Mouse (Mus musculus) midbrain, embryonic 12.5 days (tissue): ENCODE results near the gene Gm20388. TPM values are rescaled to one million over a fixed set of nuclear protein-coding genes. Genes with fewer than 3 reads are reported as not detected.

Source experiments
- ATAC-seq: fragments of 200-750 bp; cut with Nextera tagmentation; 2 replicates; pipeline ENCODE4 v1.8.0; 2017; ENCODE audit warnings: low read depth, moderate TSS enrichment, moderate library complexity; ENCODE audit not compliant: low FRiP score
- H3K27ac ChIP-seq: fragments of 300-500 bp; sonication (generic); replicated peaks from 2 replicates; pipeline ENCODE4 v1.5.1; 2016; ENCODE audit warnings: mild to moderate bottlenecking
- H3K27me3 ChIP-seq: fragments of 300-500 bp; sonication (generic); 2 replicates; pipeline ENCODE4 v1.6.1; 2016; ENCODE audit warnings: mild to moderate bottlenecking
- H3K36me3 ChIP-seq: fragments of 300-500 bp; sonication (generic); 2 replicates; pipeline ENCODE4 v1.6.1; 2016
- H3K4me1 ChIP-seq: fragments of 300-500 bp; sonication (generic); 2 replicates; pipeline ENCODE4 v1.6.1; 2016
- H3K4me2 ChIP-seq: fragments of 300-500 bp; sonication (generic); replicated peaks from 2 replicates; pipeline ENCODE4 v1.6.1; 2016; ENCODE audit warnings: mild to moderate bottlenecking, moderate library complexity
- H3K4me3 ChIP-seq: fragments of 300-500 bp; sonication (generic); 2 replicates; pipeline ENCODE4 v1.5.1; 2016; ENCODE audit warnings: mild to moderate bottlenecking
- H3K9ac ChIP-seq: fragments of 300-500 bp; sonication (generic); replicated peaks from 2 replicates; pipeline ENCODE4 v1.6.1; 2016; ENCODE audit warnings: mild to moderate bottlenecking, moderate library complexity
- H3K9me3 ChIP-seq: fragments of 300-500 bp; sonication (generic); 2 replicates; pipeline ENCODE4 v1.6.1; 2016; ENCODE audit warnings: mild to moderate bottlenecking
- WGBS: fragments of 180-500 bp; shearing (Covaris S2); methylation state at CpG from one replicate; pipeline ENCODE4 v1.1.7; 2016; 5-methylcytosine and 5-hydroxymethylcytosine counted together
- polyA plus RNA-seq: library from polyadenylated mRNA; unstranded; fragments of >200 nt; fragmentation: Nextera tagmentation; extraction: Ambion mirVana; gene quantifications from 2 replicates; pipeline ENCODE4 v1.2.1, GENCODE M21; 2016

Gm20388 gene
- polyA plus RNA-seq, 1 experiment from 2014 or later, result not detected

GRCm38 (mm10) chr8:121293418-121293817, 1382.8 kb downstream of the Gm20388 start:
- Histone ChIP-seq H3K4me1 (peaks cover 35% of the 10 kb centered on the region), H3K27me3 (peaks cover 9% of the 10 kb centered on the region; the same call in 1 of the 2 replicates), H3K36me3 (no peaks in the 10 kb centered on the region), H3K4me2 (no peak overlapping the region), H3K27ac (0 out of 2 replicates have a peak overlapping the region, but pooled peaks have one; percentile 63), H3K9me3 (no peaks in the 10 kb centered on the region), H3K9ac (no peak overlapping the region), H3K4me3 (no peak overlapping the region)
- WGBS, result 83% methylated on average over 10 of the region's 10 CpGs
- ATAC-seq, result no peak

- peak overlapping the region; percentile 63 for H3K27ac ChIP-seq
- H3K36me3 ChIP-seq, result no peaks in the 10 kb centered on the region
- H3K4me1 ChIP-seq, result peaks cover 35% of the 10 kb centered on the region
- no peak overlapping the region for H3K4me3 ChIP-seq
- no peaks in the 10 kb centered on the region for H3K9me3 ChIP-seq
- no peak overlapping the region for H3K9ac ChIP-seq
- peak; percentile 71 for ATAC-seq
- peaks cover 15% of the 10 kb centered on the region; the same call in 1 of the 2 replicates for H3K27me3 ChIP-seq
- H3K4me2 ChIP-seq, result peak overlapping the region; percentile 4; the same call in 1 of the 2 replicates
- WGBS, result 29% methylated on average over 28 of the region's 29 CpGs
Measured at GRCm38 (mm10) chr8:121294234-121295108, 1383.8 kb downstream of the Gm20388 start.

GRCm38 (mm10) chr8:121296082-121296481, 1385.4 kb downstream of the Gm20388 start:
- no peak overlapping the region for H3K9ac ChIP-seq
- peaks cover 22% of the 10 kb centered on the region; the same call in 1 of the 2 replicates for H3K27me3 ChIP-seq
- peak overlapping the region; percentile 35 for H3K27ac ChIP-seq
- H3K4me1 ChIP-seq, result peaks cover 33% of the 10 kb centered on the region
- ATAC-seq, result no peak
- no peak overlapping the region for H3K4me2 ChIP-seq
- no peak overlapping the region for H3K4me3 ChIP-seq
- no peaks in the 10 kb centered on the region for H3K36me3 ChIP-seq
- H3K9me3 ChIP-seq, result no peaks in the 10 kb centered on the region
- 77% methylated on average over 7 of the region's 7 CpGs for WGBS

GRCm38 (mm10) chr8:121296597-121296996, 1386.0 kb downstream of the Gm20388 start:
- H3K27me3 ChIP-seq, result peaks cover 22% of the 10 kb centered on the region; the same call in 1 of the 2 replicates
- H3K9me3 ChIP-seq, result no peaks in the 10 kb centered on the region
- no peaks in the 10 kb centered on the region for H3K36me3 ChIP-seq
- H3K4me2 ChIP-seq, result no peak overlapping the region
- WGBS, result 34% methylated on average over 5 of the region's 5 CpGs
- peak overlapping the region; percentile 35 for H3K27ac ChIP-seq
- peaks cover 39% of the 10 kb centered on the region for H3K4me1 ChIP-seq
- H3K9ac ChIP-seq, result no peak overlapping the region
- H3K4me3 ChIP-seq, result no peak overlapping the region
- ATAC-seq, result no peak

- Histone ChIP-seq H3K36me3 (no peaks in the 10 kb centered on the region), H3K27me3 (peaks cover 22% of the 10 kb centered on the region; the same call in 1 of the 2 replicates), H3K9ac (no peak overlapping the region), H3K4me3 (no peak overlapping the region), H3K4me1 (peaks cover 42% of the 10 kb centered on the region), H3K27ac (no peak overlapping the region), H3K4me2 (no peak overlapping the region), H3K9me3 (no peaks in the 10 kb centered on the region)
- 69% methylated on average over 9 of the region's 9 CpGs for WGBS
- ATAC-seq, result no peak
Measured at GRCm38 (mm10) chr8:121297299-121297698, 1386.7 kb downstream of the Gm20388 start.

GRCm38 (mm10) chr8:121300066-121300465, 1389.4 kb downstream of the Gm20388 start:
- H3K4me2 ChIP-seq, result no peak overlapping the region
- WGBS, result 70% methylated on average over 4 of the region's 4 CpGs
- ATAC-seq, result no peak

GRCm38 (mm10) chr8:121300501-121301411, 1390.1 kb downstream of the Gm20388 start:
- H3K27ac ChIP-seq, result peak overlapping the region; percentile 60
- H3K27me3 ChIP-seq, result peaks cover 26% of the 10 kb centered on the region
- H3K36me3 ChIP-seq, result no peaks in the 10 kb centered on the region
- WGBS, result 29% methylated on average over 28 of the region's 28 CpGs
- peak; percentile 72 for ATAC-seq
- H3K9me3 ChIP-seq, result no peaks in the 10 kb centered on the region
- peak overlapping the region; percentile 19 for H3K4me3 ChIP-seq
- peak overlapping the region; percentile 48 for H3K4me2 ChIP-seq
- H3K9ac ChIP-seq, result peak overlapping the region; percentile 26; the same call in 1 of the 2 replicates
- H3K4me1 ChIP-seq, result peaks cover 28% of the 10 kb centered on the region

More at GRCm38 (mm10) chr8:121300066-121300465, 1389.4 kb downstream of the Gm20388 start:
- H3K4me1 ChIP-seq, result peaks cover 29% of the 10 kb centered on the region
- no peaks in the 10 kb centered on the region for H3K36me3 ChIP-seq
- no peak overlapping the region for H3K27ac ChIP-seq
- no peaks in the 10 kb centered on the region for H3K9me3 ChIP-seq
- no peak overlapping the region for H3K4me3 ChIP-seq
- H3K27me3 ChIP-seq, result peaks cover 26% of the 10 kb centered on the region
- 0 out of 2 replicates have a peak overlapping the region, but pooled peaks have one; percentile 12 for H3K9ac ChIP-seq

- H3K36me3 ChIP-seq, result no peaks in the 10 kb centered on the region
- peak overlapping the region; percentile 19 for H3K4me3 ChIP-seq
- 9% methylated on average over 15 of the region's 15 CpGs for WGBS
- H3K4me1 ChIP-seq, result peaks cover 27% of the 10 kb centered on the region
- H3K27ac ChIP-seq, result peak overlapping the region; percentile 60
- H3K27me3 ChIP-seq, result peaks cover 26% of the 10 kb centered on the region
- H3K4me2 ChIP-seq, result peak overlapping the region; percentile 48
- peak; percentile 72 for ATAC-seq
- no peaks in the 10 kb centered on the region for H3K9me3 ChIP-seq
- peak overlapping the region; percentile 26; the same call in 1 of the 2 replicates for H3K9ac ChIP-seq
Measured at GRCm38 (mm10) chr8:121301431-121301830, 1390.8 kb downstream of the Gm20388 start.

GRCm38 (mm10) chr8:121301978-121302649, 1391.5 kb downstream of the Gm20388 start:
- Histone ChIP-seq H3K4me1 (peaks cover 26% of the 10 kb centered on the region), H3K27ac (peak overlapping the region; percentile 60), H3K9me3 (no peaks in the 10 kb centered on the region), H3K27me3 (peaks cover 26% of the 10 kb centered on the region), H3K4me2 (peak overlapping the region; percentile 48), H3K4me3 (no peak overlapping the region), H3K36me3 (no peaks in the 10 kb centered on the region), H3K9ac (no peak overlapping the region)
- WGBS, result 79% methylated on average over 10 of the region's 10 CpGs
- no peak for ATAC-seq

GRCm38 (mm10) chr8:121307723-121308122, 1397.1 kb downstream of the Gm20388 start:
- H3K9ac ChIP-seq, result no peak overlapping the region
- H3K4me3 ChIP-seq, result no peak overlapping the region
- peaks cover 18% of the 10 kb centered on the region for H3K4me1 ChIP-seq
- ATAC-seq, result no peak
- no peaks in the 10 kb centered on the region for H3K36me3 ChIP-seq
- no peaks in the 10 kb centered on the region for H3K9me3 ChIP-seq
- no peak overlapping the region for H3K27ac ChIP-seq
- no peak overlapping the region for H3K4me2 ChIP-seq
- peaks cover 28% of the 10 kb centered on the region for H3K27me3 ChIP-seq
- 87% methylated on average over 7 of the region's 7 CpGs for WGBS
